Mouse (Mus musculus): ENCODE measurements at regions not wholly inside any gene's neighbourhood (a gene's known extent, or its start where the extent isn't known, plus 50 kb on each side); places are given as distances from the start of the nearest gene placed in this dataset.

DNA sequence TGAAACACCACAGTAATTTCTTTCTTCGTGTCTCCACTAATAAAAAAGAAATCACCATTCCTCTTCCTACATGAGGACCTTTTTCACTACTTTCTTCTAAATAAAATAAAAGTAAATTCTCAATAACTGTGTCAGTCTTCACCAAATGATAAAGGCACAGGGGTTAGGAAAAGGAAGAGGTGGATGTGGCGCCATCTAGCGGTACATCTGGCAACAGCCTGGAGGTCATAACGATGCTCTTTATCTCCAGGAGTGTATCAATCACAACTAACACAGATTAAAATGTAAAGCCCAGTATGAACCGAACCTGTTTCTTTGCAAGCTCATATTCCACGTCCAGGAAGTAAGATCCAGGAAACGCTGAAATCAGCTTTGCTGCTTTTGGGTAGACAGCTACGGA lies 793.0 kb downstream of the Gm7489 start:
- Histone ChIP-seq H3K36me3 (replicated peaks; ENCODE audit: insufficient read depth, low read length) (no peaks in the 10 kb centered on the region), H3K27me3 (ENCODE audit: insufficient read depth, low read length) (no peaks in the 10 kb centered on the region), H3K4me3 (ENCODE audit: low read depth, low read length) (no peak overlapping the region), H3K9ac (replicated peaks) (no peak overlapping the region), H3K4me2 (ENCODE audit: low read depth, low read length) (no peak overlapping the region), H3K9me3 (ENCODE audit: low read length) (no peaks in the 10 kb centered on the region), H3K27ac (ENCODE audit: low read depth) (no peak overlapping the region), H3K4me1 (ENCODE audit: insufficient read depth) (no peaks in the 10 kb centered on the region)
- TF ChIP-seq EP300 (IDR thresholded peaks at IDR 0.05; ENCODE audit: low read depth) (no peak), CTCF (IDR thresholded peaks at IDR 0.05; ENCODE audit: low read depth) (peak; percentile 57)
- WGBS (ENCODE audit: insufficient replicate concordance) = 63% methylated on average over 8 of the region's 8 CpGs
- ATAC-seq (no peak), DNase-seq (peak; percentile 26)
